Mouse (Mus musculus) heart, postnatal 0 days (tissue): ENCODE results near the gene Abhd14b. TPM values are rescaled to one million over a fixed set of nuclear protein-coding genes. Genes with fewer than 3 reads are reported as not detected.

Source experiments
- ATAC-seq: fragments of 200-750 bp; cut with Nextera tagmentation; 2 replicates; pipeline ENCODE4 v1.8.0; 2017; ENCODE audit warnings: low read depth, moderate number of reproducible peaks, moderate library complexity; ENCODE audit not compliant: insufficient read depth
- DNase-seq: peaks from one replicate; pipeline ENCODE4 v3.0.0-alpha.2; 2016; ENCODE audit warnings: low spot score
- H3K27ac ChIP-seq: fragments of 300-500 bp; sonication (generic); 2 replicates; pipeline ENCODE4 v1.5.1; 2014; ENCODE audit warnings: low read depth, mild to moderate bottlenecking
- H3K27me3 ChIP-seq: fragments of 300-500 bp; sonication (generic); 2 replicates; pipeline ENCODE4 v1.6.1; 2014; ENCODE audit warnings: low read length, mixed read lengths; ENCODE audit not compliant: control insufficient read depth, insufficient read depth
- H3K36me3 ChIP-seq: fragments of 300-500 bp; sonication (generic); replicated peaks from 2 replicates; pipeline ENCODE4 v1.6.1; 2014; ENCODE audit warnings: low read length, mixed read lengths; ENCODE audit not compliant: control insufficient read depth, insufficient read depth
- H3K4me1 ChIP-seq: fragments of 300-500 bp; sonication (generic); 2 replicates; pipeline ENCODE4 v1.6.1; 2014; ENCODE audit warnings: antibody characterized with exemption; ENCODE audit not compliant: control insufficient read depth, insufficient read depth
- H3K4me2 ChIP-seq: fragments of 300-500 bp; sonication (generic); 2 replicates; pipeline ENCODE4 v1.6.1; 2014; ENCODE audit warnings: low read depth, mild to moderate bottlenecking, low read length, moderate library complexity
- H3K4me3 ChIP-seq: fragments of 300-500 bp; sonication (generic); 2 replicates; pipeline ENCODE4 v1.5.1; 2014; ENCODE audit warnings: low read depth, low read length
- H3K9ac ChIP-seq: fragments of 300-500 bp; sonication (generic); replicated peaks from 2 replicates; pipeline ENCODE4 v1.6.1; 2014; ENCODE audit warnings: low read depth, low read length, mixed read lengths
- H3K9me3 ChIP-seq: fragments of 300-500 bp; sonication (generic); replicated peaks from 2 replicates; pipeline ENCODE4 v1.6.1; 2016; ENCODE audit warnings: low read length; ENCODE audit not compliant: control insufficient read depth
- CTCF ChIP-seq: IDR thresholded peaks from 2 replicates; pipeline ENCODE4 v1.5.1; 2016; ENCODE audit warnings: antibody characterized with exemption, control low read depth, low read depth
- EP300 ChIP-seq: IDR thresholded peaks from 2 replicates; pipeline ENCODE4 v1.6.1; 2016; ENCODE audit warnings: antibody characterized with exemption, low read depth
- WGBS: fragments of 180-500 bp; shearing (Covaris S2); extraction: QIAGEN DNeasy Blood & Tissue Kit; methylation state at CpG from one replicate; pipeline ENCODE4 v1.1.7; 2014; 5-methylcytosine and 5-hydroxymethylcytosine counted together
- polyA plus RNA-seq: library from polyadenylated mRNA; unstranded; fragments of >200 nt; fragmentation: Nextera tagmentation; extraction: Ambion mirVana; gene quantifications from 2 replicates; pipeline ENCODE4 v1.2.1, GENCODE M21; 2015
- total RNA-seq: library from RNA; depleted of rRNA; stranded (reverse); fragments of >200 nt; gene quantifications from 2 replicates; pipeline ENCODE4 v1.2.3, GENCODE M21; 2014; ENCODE audit warnings: low replicate concordance

The Abhd14b gene
- total and polyA plus RNA-seq, 2 experiments from 2014 or later, result 5.3 to 46.8 TPM

DNA sequence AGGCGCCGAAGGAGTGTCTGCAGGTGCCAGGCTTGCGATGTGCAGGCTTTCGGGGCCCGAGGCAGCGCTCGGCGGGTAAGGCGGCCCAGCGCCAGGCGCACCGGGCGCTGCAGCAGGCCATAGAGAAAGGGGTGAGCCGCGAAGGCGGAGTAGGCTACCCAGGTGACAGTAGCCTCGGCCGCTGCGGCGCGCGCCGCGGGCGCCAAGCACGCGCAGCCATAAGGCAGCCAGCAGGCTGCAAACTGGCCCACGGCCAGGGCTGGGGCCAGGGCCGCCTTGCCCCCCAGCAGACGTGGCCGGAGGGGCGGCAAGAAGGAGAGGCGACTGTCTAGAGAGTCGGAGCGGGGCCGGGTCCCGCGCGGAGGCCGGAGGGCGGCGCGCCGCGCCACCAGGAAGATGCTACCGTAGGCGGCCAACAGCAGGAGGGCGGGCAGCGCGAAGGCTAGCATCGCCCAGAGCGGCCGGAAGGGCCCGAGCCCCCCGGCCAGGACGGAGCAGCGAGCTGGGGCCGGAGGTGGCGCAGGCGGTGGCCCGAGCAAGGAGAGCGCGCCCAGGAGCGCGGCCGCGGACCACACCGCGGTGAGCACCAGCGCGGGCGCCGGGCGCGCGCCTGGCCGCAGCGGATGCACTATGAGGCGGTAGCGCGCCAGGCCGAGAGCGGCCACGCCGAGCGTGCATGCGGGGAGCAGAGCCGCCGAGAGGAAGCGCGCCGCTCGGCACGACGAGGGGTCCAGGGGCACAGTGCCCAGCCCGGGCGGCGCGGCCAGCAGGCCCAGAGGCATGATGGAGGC is 17.7 kb downstream of the Abhd14b start:
- H3K9me3 ChIP-seq, result no peaks in the 10 kb centered on the region
- peak overlapping the region; percentile 52 for H3K9ac ChIP-seq
- ATAC-seq, result peak; percentile 68
- WGBS, result 2% methylated on average over 93 of the region's 99 CpGs
- H3K4me1 ChIP-seq, result peaks cover 11% of the 10 kb centered on the region
- TF ChIP-seq CTCF (no peak), EP300 (no peak)
- H3K27ac ChIP-seq, result peak overlapping the region; percentile 28
- H3K36me3 ChIP-seq, result peaks cover 33% of the 10 kb centered on the region
- peak; percentile 57 for DNase-seq
- H3K27me3 ChIP-seq, result peaks cover 6% of the 10 kb centered on the region; the same call in 1 of the 2 replicates
- H3K4me2 ChIP-seq, result peak overlapping the region; percentile 99
- H3K4me3 ChIP-seq, result peak overlapping the region; percentile 66

DNA sequence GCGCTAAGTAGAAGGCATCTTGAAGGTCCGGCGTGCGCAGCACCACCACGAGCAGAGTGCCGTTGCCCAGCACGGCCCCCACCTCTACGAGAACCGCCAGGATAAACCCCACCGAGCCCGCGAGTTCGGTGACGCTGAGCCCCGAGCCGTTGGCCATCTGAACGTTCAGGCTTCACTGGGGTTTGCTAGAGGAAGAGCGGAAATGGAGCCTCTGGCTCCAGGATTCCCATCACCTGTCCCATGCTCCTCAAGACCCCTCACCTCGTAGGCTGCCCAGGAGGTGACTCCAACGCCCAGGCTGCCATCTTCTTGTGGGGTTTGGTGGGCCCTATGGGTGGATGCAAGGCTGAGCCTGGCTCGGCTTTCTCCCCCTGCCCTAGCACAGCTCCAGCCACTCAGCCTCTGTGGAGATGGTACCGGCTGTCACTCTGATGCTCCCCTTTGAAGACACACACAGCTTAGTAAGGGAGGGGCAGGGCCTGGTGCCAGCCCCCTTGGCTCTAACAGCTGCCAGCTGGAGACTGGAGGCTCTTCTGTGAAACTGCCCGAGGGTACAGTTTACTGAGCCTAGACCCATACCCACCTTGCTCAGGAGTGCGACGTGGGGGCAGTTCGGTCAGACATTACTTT is 18.4 kb downstream of the Abhd14b start, which contains the start of gene Gpr62:
TSS of gene Gpr62 (minus strand) at position 368 of the 630 bp plus-strand sequence.
- TF ChIP-seq EP300, result no peak
- TF ChIP-seq CTCF, result no peak
- H3K9me3 ChIP-seq, result no peaks in the 10 kb centered on the region
- H3K27ac ChIP-seq, result peak within 1 kb of the TSS; percentile 28
- peak within 1 kb of the TSS; percentile 66 for H3K4me3 ChIP-seq
- H3K4me2 ChIP-seq, result peak within 1 kb of the TSS; percentile 99
- ATAC-seq (no peak), DNase-seq (no peak)
- peaks cover 6% of the 10 kb centered on the region; the same call in 1 of the 2 replicates for H3K27me3 ChIP-seq
- peak within 1 kb of the TSS; percentile 52 for H3K9ac ChIP-seq
- 29% methylated on average over 26 of the region's 26 CpGs for WGBS
- H3K36me3 ChIP-seq, result peaks cover 28% of the 10 kb centered on the region
- peaks cover 11% of the 10 kb centered on the region for H3K4me1 ChIP-seq

DNA sequence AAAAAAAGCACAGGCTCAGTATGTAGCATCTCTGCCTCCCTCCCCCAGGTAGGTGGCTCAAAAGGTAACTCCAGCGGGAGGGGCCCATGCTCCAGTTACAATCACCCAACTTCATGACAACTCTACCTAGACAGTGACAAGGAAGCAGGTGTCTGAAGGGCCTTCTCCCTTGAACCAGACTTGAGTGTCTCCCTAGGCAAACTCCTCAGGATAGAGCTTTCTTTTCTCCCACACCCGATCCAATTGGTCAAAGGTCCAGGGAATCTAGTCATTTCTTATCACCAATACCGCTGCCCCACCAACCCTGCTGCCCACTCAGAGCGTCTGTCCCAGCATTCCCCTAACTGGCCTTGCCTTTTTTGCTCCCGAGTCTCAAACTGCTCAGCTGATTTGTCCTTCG is 19.5 kb downstream of the Abhd14b start:
- no peaks in the 10 kb centered on the region for H3K9me3 ChIP-seq

DNA sequence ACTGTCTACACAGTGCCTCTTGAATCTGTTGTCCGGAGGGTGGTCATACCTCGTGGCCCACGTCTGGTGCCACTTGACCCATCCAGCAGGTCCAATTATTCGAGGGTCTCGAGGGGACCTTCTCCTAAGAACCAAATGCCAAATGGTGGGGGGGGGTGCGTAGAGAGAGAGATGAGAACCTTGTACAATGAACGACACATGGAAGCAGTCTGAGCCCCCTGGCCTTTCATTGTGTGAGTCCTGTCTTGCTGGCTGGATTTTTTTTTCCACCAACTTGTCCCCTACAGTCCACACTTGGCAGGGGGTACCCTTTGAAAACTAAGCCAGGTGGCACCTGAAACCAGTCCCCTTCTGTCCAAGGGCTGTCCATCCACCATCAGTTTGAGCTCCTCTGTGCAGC is 20.5 kb downstream of the Abhd14b start:
- H3K36me3 ChIP-seq, result peaks cover 10% of the 10 kb centered on the region
- no peak overlapping the region for H3K27ac ChIP-seq
- ATAC-seq (no peak), DNase-seq (no peak)
- peaks cover 6% of the 10 kb centered on the region; the same call in 1 of the 2 replicates for H3K27me3 ChIP-seq
- 87% methylated on average over 7 of the region's 7 CpGs for WGBS
- no peaks in the 10 kb centered on the region for H3K9me3 ChIP-seq
- H3K4me1 ChIP-seq, result peaks cover 11% of the 10 kb centered on the region
- no peak overlapping the region for H3K4me3 ChIP-seq
- no peak for TF ChIP-seq EP300
- no peak for TF ChIP-seq CTCF
- no peak overlapping the region for H3K9ac ChIP-seq
- H3K4me2 ChIP-seq, result no peak overlapping the region

More for the DNA sequence above, 19.5 kb downstream of the Abhd14b start:
- TF ChIP-seq CTCF (no peak), EP300 (no peak)
- H3K27me3 ChIP-seq, result peaks cover 6% of the 10 kb centered on the region; the same call in 1 of the 2 replicates
- no peak overlapping the region for H3K9ac ChIP-seq
- ATAC-seq (no peak), DNase-seq (no peak)
- H3K27ac ChIP-seq, result no peak overlapping the region
- H3K36me3 ChIP-seq, result peaks cover 20% of the 10 kb centered on the region
- no peak overlapping the region for H3K4me2 ChIP-seq
- no peak overlapping the region for H3K4me3 ChIP-seq
- peaks cover 11% of the 10 kb centered on the region for H3K4me1 ChIP-seq
- 79% methylated on average over 6 of the region's 6 CpGs for WGBS

DNA sequence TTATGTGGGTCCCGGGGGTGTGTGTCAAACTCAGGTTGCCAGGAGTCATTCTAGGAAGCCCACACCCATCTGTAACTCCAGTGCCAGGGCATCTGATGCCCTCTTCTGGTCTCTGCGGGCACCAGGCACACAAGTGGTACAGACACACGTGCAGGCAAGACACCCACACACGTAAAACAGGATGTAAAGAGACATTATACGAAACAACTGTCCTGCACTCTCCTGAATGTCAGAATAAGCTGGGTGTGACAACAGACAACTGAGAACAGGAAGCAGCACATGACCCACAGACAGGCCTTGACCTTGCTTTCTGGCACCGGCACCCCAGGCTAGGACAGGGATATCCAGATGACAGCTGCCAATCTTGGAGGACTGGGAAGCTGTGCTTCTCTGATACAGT is 22.1 kb downstream of the Abhd14b start:
- Histone ChIP-seq H3K9ac (no peak overlapping the region), H3K27me3 (peaks cover 6% of the 10 kb centered on the region; the same call in 1 of the 2 replicates), H3K4me2 (no peak overlapping the region), H3K36me3 (no peaks in the 10 kb centered on the region), H3K9me3 (no peaks in the 10 kb centered on the region), H3K4me3 (no peak overlapping the region), H3K27ac (no peak overlapping the region), H3K4me1 (peaks cover 14% of the 10 kb centered on the region)
- 60% methylated on average over 6 of the region's 6 CpGs for WGBS
- DNase-seq (no peak), ATAC-seq (no peak)
- TF ChIP-seq CTCF, result no peak; the same call in 1 of the 2 replicates
- no peak for TF ChIP-seq EP300
